Mouse (Mus musculus) right cerebral cortex, adult 2 months (tissue): ENCODE measurements around the gene Foxn3.

Experiments used
- DNase-seq, 2 experiments: peaks; one replicate each; pipeline ENCODE4 v3.0.0; 2021 to 2022; ENCODE audit warnings: low spot score in 2 of 2

Gene Foxn3

GRCm38 (mm10) chr12:99562073-99562866, 1.1 kb downstream of the Foxn3 start:
- peak; percentile 57 to 59 for DNase-seq

- DNase-seq: no peak
These were observed 2.0 kb downstream of the Foxn3 start for GRCm38 (mm10) chr12:99561333-99561766.

DNA sequence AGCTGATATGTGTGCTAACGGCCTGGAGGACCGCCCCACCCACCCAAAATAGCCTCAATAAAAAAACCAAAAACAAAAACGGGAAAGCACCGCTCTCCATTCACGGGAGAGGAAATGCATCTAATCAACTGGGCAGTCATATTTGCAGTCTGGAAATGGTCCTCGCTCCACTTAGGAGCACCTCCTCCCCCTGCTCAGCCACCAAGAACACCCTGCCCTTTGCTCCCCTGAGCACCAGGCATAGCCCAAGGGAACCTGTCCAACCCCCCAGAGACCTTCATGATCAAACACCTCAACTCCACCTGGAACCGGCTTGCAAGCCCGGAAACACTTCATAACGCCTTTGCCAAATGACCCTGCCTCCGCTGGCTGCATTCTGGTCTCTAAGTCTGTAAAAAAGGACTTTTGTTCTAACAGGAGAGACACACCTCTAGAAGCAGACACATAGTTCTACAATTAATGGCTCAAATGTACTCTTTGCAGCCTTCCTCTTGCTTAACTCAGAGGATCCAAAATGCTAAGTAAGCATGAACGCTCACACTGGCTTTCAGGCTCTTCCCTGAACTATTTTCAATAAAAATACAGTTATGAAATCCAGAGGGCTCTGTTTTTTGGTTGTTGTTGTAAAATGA, 2.6 kb downstream of the Foxn3 start:
- no peak for DNase-seq

GRCm38 (mm10) chr12:99559483-99559882, 3.9 kb downstream of the Foxn3 start:
- DNase-seq: no peak

GRCm38 (mm10) chr12:99558476-99558875, 4.9 kb downstream of the Foxn3 start:
- no peak for DNase-seq

DNA sequence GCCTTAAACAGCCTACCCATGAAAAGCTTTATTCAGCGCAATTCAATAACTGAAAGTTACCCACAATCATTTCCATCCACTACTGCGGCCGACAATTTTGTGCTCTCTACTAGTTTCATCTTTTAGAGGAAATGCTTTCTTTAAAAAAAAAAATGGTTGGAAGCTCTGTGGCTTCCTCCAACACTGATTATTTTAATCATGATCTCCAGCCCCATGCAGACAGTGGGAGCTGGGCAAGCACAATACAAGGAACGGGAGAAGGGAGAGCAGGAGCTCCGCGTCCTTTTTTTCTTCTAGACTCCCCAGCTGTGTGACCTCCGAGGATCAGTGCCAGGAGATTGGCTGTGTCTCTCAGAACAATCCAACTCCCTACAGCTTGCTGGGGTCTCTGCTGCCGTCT, 5.9 kb downstream of the Foxn3 start:
- no peak for DNase-seq

DNA sequence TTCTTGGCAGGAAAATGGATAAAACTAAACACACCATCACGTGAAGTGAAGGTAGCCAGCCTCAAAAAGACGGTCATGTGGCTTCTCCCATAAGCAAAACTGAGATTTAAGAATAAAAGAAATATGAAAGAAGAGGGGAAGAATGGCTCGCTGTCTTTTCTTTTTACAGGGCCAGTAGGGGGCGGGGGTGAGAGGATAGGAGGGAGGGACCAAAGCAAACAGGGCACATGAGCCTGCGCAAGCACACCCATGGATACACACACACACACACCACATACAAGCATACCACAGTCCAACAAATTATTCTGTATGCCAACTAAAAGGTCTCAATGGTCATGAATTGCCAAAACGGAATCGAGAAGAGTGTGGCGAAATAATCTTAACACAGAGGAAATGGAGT, 12.8 kb downstream of the Foxn3 start:
- DNase-seq: no peak

GRCm38 (mm10) chr12:99549811-99550210, 13.6 kb downstream of the Foxn3 start:
- no peak for DNase-seq

DNA sequence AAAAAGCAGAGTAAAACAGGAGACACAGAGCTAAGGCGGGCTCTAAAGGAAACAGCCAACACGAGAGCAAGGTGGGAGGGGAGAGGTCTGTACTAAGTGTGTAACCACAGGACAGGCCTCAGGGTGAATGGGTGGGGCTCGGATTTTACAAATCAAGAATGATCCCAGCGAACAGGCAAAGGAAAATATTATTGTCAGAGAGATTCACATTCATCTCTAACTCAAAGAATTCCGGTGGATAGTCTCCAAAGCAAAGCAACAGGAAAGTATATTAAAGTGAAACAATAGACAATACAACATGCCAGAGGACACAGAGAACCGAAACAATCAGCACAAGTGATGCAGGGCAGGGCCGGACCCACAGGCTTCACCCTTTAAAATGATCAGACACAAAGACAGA, 15.0 kb downstream of the Foxn3 start:
- DNase-seq: no peak

- DNase-seq: no peak
These were observed 16.1 kb downstream of the Foxn3 start for GRCm38 (mm10) chr12:99547295-99547694.

GRCm38 (mm10) chr12:99545270-99545770, 18.1 kb downstream of the Foxn3 start:
- no peak for DNase-seq

DNA sequence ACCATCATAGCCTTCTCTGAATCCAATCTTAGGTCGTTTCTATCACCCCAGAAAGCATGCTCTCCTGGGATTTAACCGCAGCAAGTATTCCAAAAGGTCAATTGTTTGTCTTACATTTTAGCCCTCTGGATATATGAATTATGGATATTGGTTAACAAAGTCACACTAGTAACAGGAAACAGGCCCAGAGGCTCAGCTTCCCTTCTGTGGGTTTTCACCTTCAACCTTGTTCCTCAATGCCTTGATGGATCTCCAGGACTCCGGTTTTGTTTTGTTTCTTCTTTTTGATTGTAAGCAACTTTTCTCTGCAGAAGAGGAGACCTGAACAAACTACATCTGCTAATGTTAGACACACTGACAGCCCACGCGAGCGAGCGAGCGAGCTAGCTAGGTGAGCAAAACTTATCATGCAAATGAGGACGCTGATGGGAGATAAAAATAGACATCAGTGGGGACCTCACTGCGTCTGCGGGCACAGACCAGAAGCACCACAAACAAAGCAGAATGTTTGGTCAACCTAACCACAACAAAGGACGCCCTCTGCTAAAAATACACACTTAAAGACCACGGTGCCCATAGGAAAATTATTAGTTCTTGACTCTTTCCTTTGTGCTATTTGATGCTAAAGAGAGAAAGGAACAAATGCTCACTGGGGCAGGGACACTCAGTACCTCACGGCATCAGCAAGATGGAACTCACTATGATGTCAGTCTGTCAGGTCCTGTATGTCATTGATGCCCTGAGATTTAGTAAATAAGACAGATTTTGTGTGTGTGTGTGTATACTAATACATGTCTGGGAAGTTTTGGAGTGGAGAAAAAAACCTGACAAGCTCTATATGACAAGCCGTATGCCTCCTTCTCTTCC, 18.9 kb downstream of the Foxn3 start:
- no peak for DNase-seq

DNA sequence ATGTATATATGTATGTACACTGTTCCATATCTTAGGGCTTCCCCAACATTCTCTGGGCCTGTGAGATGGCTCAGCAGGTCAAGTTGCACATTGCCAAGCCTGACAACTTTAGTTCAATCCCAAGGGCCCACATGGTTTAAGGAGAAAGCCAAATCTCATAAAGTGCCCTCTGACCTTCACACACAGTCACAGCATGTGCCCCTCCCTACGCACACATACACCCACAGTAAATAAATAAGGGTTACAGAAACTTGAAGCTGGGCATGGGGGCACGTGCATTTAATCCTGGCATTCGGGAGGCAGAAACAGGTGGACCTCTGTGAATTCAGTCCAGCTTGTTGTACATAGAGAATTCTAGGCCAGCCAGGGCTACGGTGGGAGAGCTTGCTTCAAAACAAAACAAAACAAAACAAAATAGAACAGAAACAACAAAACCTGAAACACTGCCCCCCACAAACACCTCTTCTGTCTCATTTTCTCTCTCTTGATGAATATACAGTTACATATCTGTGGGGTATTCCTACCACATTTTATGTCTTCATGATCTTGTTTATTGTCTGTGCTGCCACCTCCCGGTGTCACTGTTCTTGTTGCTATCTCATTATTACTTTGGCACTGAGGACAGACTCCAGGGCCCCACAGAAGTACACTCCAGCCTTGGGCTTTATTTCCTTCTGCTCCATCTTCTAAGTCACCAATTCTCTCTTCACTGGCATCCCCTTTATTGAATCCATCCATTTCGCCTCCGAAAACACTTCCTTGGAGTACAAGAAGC, 19.8 kb downstream of the Foxn3 start:
- DNase-seq: no peak

- DNase-seq: no peak
These were observed 23.2 kb downstream of the Foxn3 start for GRCm38 (mm10) chr12:99540201-99540600.

GRCm38 (mm10) chr12:99537316-99537715, 26.1 kb downstream of the Foxn3 start:
- DNase-seq: no peak

- DNase-seq: no peak
These were observed 27.0 kb downstream of the Foxn3 start for GRCm38 (mm10) chr12:99536426-99536825.

GRCm38 (mm10) chr12:99532342-99532741, 31.0 kb downstream of the Foxn3 start:
- no peak for DNase-seq

GRCm38 (mm10) chr12:99529687-99530411, 33.5 kb downstream of the Foxn3 start:
- no peak for DNase-seq

DNA sequence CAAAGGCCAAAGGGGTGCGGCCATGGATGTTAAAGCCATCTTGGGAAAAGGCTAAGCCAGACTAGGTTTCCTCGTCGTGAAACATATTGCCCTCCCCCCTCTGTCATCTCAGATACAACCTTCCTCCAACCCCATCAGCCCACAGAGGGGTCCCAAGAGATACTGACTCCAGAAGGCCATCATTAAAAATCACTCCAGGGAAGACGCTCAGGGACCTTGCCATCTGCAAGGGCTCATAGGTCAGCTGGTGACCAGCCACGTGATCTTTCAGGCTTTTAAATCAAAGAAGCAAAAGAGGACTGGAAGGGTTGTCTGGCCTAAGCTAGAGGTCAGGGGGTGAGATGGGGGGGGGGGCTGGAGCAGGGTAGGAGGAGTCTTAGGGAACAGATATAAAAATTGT, 34.4 kb downstream of the Foxn3 start:
- DNase-seq: no peak

DNA sequence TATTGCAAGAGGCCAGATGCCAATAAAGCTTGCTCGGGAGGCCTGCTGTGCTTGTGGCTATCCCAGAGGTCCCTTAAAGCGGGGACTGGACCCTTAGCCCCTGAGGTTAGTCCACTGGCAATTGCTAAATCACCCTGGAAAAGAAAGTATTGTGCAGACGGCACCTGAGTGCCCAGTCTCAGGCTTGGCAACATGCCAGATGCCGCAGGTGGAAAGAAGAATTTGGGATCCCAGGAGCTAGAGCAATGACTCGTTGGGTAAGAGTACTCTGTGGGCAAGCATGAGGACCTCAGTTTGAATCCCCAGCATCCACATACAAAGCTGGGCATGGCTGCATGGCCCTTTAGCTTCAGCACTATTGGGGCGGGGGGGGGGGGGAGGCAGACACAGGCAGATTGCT, 35.9 kb downstream of the Foxn3 start:
- no peak for DNase-seq
